Mouse (Mus musculus): ENCODE measurements around the gene Fam186a. TPM values are rescaled to one million over a fixed set of nuclear protein-coding genes. Genes with fewer than 3 reads are reported as not detected.

Gene Fam186a
- polyA plus RNA-seq, 1 experiment, result not detected

- TF ChIP-seq MYOD1 (IDR thresholded peaks at IDR 0.05; ENCODE audit: control insufficient read depth, insufficient read length, low read depth), result no peak
- no peak for TF ChIP-seq USF1 (IDR thresholded peaks at IDR 0.05; ENCODE audit: low read depth)
- no peak for TF ChIP-seq FOSL1 (IDR thresholded peaks at IDR 0.05; ENCODE audit: insufficient read depth, low read length, poor library complexity, severe bottlenecking)
- no peak for TF ChIP-seq MYOG (IDR thresholded peaks at IDR 0.05; ENCODE audit: control insufficient read depth, extremely low read depth, insufficient read length)
- no peak for TF ChIP-seq MAX (IDR thresholded peaks at IDR 0.05)
- TF ChIP-seq CEBPB (IDR thresholded peaks at IDR 0.05; ENCODE audit: low read depth), result no peak
- TF ChIP-seq CTCF (IDR thresholded peaks at IDR 0.05; ENCODE audit: control insufficient read depth, insufficient read depth, insufficient read length), result no peak
Measured at GRCm38 (mm10) chr15:99940970-99941630, 25.8 kb downstream of the Fam186a start.

DNA sequence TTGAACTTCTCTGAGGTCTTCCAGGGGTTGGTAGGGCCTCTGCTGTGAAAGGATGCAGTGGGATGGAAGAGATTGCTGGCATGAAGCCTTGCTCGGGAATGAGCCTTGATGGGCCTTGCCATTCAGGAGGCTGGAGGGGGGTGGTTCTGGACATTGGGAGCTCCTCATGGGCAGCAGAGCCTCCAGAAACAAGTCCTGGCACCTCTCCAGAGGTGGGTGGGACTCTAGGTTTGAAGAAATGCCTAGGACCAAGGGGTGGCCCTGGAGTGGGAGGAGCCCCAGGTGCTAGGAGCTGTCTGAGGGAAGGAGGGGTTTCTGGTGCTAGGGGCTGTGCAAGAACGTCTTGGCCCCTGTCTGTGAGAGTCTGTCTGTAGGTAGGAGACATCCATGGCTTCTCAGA lies 26.4 kb downstream of the Fam186a start:
- Histone ChIP-seq H3K36me3 (ENCODE audit: control insufficient read depth, insufficient read depth) (no peaks in the 10 kb centered on the region), H3K79me2 (ENCODE audit: control insufficient read depth, insufficient read depth) (no peaks in the 10 kb centered on the region), H3ac (ENCODE audit: control insufficient read depth, insufficient read length, low read depth) (no peak overlapping the region), H3K4me3 (ENCODE audit: insufficient read depth, poor library complexity, severe bottlenecking) (no peak overlapping the region), H3K79me3 (ENCODE audit: low read depth) (no peaks in the 10 kb centered on the region), H3K27me3 (ENCODE audit: control insufficient read depth, insufficient read depth, insufficient read length) (peaks cover 8% of the 10 kb centered on the region)
- TF ChIP-seq FOSL1 (IDR thresholded peaks at IDR 0.05; ENCODE audit: insufficient read depth, low read length, poor library complexity, severe bottlenecking), result no peak
- no peak for TF ChIP-seq MAX (IDR thresholded peaks at IDR 0.05)
- TF ChIP-seq MYOD1 (IDR thresholded peaks at IDR 0.05; ENCODE audit: control insufficient read depth, insufficient read length, low read depth), result no peak
- TF ChIP-seq MYOG (IDR thresholded peaks at IDR 0.05; ENCODE audit: control insufficient read depth, extremely low read depth, insufficient read length), result no peak
- TF ChIP-seq CTCF (IDR thresholded peaks at IDR 0.05; ENCODE audit: control insufficient read depth, insufficient read depth, insufficient read length), result no peak
- no peak for TF ChIP-seq USF1 (IDR thresholded peaks at IDR 0.05; ENCODE audit: low read depth)
- TF ChIP-seq CEBPB (IDR thresholded peaks at IDR 0.05; ENCODE audit: low read depth), result no peak

More at GRCm38 (mm10) chr15:99940970-99941630, 25.8 kb downstream of the Fam186a start:
- H3K79me3 ChIP-seq (ENCODE audit: low read depth), result no peaks in the 10 kb centered on the region
- no peaks in the 10 kb centered on the region for H3K79me2 ChIP-seq (ENCODE audit: control insufficient read depth, insufficient read depth)
- no peak overlapping the region for H3K4me3 ChIP-seq (ENCODE audit: insufficient read depth, poor library complexity, severe bottlenecking)
- H3K27me3 ChIP-seq (ENCODE audit: control insufficient read depth, insufficient read depth, insufficient read length), result peaks cover 8% of the 10 kb centered on the region
- H3ac ChIP-seq (ENCODE audit: control insufficient read depth, insufficient read length, low read depth), result no peak overlapping the region
- no peaks in the 10 kb centered on the region for H3K36me3 ChIP-seq (ENCODE audit: control insufficient read depth, insufficient read depth)

DNA sequence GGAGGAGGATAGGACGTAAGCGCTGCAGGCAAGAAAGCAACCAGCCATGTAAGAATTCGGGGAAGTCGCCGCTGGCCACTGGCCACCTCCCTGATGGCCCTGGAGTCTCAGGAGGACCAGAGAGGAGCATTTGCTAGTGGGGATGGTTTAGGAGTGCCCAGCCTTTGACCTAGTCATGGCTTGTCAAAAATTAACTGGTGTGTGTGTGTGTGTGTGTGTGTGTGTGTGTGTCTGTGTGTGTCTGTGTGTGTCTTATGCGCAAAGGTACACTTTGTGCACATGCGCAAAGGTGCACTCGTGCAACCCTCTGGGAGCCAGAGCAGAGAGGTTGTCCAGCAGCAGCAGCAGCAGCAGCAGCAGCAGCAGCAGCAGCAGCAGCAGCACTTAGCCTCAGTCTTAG lies 29.0 kb downstream of the Fam186a start:
- Histone ChIP-seq H3K4me3 (ENCODE audit: insufficient read depth, poor library complexity, severe bottlenecking) (no peak overlapping the region), H3K79me3 (ENCODE audit: low read depth) (no peaks in the 10 kb centered on the region), H3ac (ENCODE audit: control insufficient read depth, insufficient read length, low read depth) (no peak overlapping the region), H3K36me3 (ENCODE audit: control insufficient read depth, insufficient read depth) (no peaks in the 10 kb centered on the region), H3K79me2 (ENCODE audit: control insufficient read depth, insufficient read depth) (no peaks in the 10 kb centered on the region), H3K27me3 (ENCODE audit: control insufficient read depth, insufficient read depth, insufficient read length) (peaks cover 8% of the 10 kb centered on the region)
- TF ChIP-seq CEBPB (IDR thresholded peaks at IDR 0.05; ENCODE audit: low read depth) (no peak), MAX (IDR thresholded peaks at IDR 0.05) (no peak)

- TF ChIP-seq CEBPB (IDR thresholded peaks at IDR 0.05; ENCODE audit: low read depth) (no peak), CTCF (IDR thresholded peaks at IDR 0.05; ENCODE audit: control insufficient read depth, insufficient read depth, insufficient read length) (no peak), MYOG (IDR thresholded peaks at IDR 0.05; ENCODE audit: control insufficient read depth, extremely low read depth, insufficient read length) (no peak), MAX (IDR thresholded peaks at IDR 0.05) (no peak), USF1 (IDR thresholded peaks at IDR 0.05; ENCODE audit: low read depth) (no peak), FOSL1 (IDR thresholded peaks at IDR 0.05; ENCODE audit: insufficient read depth, low read length, poor library complexity, severe bottlenecking) (no peak), MYOD1 (IDR thresholded peaks at IDR 0.05; ENCODE audit: control insufficient read depth, insufficient read length, low read depth) (no peak)
- no peaks in the 10 kb centered on the region for H3K36me3 ChIP-seq (ENCODE audit: control insufficient read depth, insufficient read depth)
Measured at GRCm38 (mm10) chr15:99936659-99937058, 30.2 kb downstream of the Fam186a start.

DNA sequence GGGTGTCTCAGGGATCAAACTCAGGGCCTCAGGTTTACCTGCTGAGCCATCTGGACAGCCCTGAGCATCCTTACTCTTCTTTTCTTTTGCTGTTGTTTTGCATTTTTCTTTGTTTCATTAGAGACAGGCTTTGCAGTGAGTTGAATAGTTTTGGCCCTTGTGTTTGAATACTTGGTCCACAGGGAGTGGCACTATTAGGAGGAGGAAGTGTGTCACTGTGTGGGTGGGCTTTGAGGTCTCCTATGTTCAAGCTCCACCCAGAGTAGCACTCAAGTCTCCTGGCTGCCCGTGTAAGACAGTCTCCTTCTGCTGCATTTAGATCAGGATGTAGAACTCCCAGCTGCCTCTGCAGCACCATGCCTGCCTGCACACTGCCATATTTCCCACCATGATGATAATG lies 32.4 kb downstream of the Fam186a start:
- H3K36me3 ChIP-seq (ENCODE audit: control insufficient read depth, insufficient read depth), result no peaks in the 10 kb centered on the region
- peaks cover 8% of the 10 kb centered on the region for H3K27me3 ChIP-seq (ENCODE audit: control insufficient read depth, insufficient read depth, insufficient read length)
- H3K79me3 ChIP-seq (ENCODE audit: low read depth), result no peaks in the 10 kb centered on the region
- no peaks in the 10 kb centered on the region for H3K79me2 ChIP-seq (ENCODE audit: control insufficient read depth, insufficient read depth)
- H3ac ChIP-seq (ENCODE audit: control insufficient read depth, insufficient read length, low read depth), result no peak overlapping the region
- no peak for TF ChIP-seq USF1 (IDR thresholded peaks at IDR 0.05; ENCODE audit: low read depth)
- TF ChIP-seq CEBPB (IDR thresholded peaks at IDR 0.05; ENCODE audit: low read depth), result no peak
- TF ChIP-seq MYOD1 (IDR thresholded peaks at IDR 0.05; ENCODE audit: control insufficient read depth, insufficient read length, low read depth), result no peak
- TF ChIP-seq MYOG (IDR thresholded peaks at IDR 0.05; ENCODE audit: control insufficient read depth, extremely low read depth, insufficient read length), result no peak
- TF ChIP-seq CTCF (IDR thresholded peaks at IDR 0.05; ENCODE audit: control insufficient read depth, insufficient read depth, insufficient read length), result no peak
- no peak for TF ChIP-seq FOSL1 (IDR thresholded peaks at IDR 0.05; ENCODE audit: insufficient read depth, low read length, poor library complexity, severe bottlenecking)
- TF ChIP-seq MAX (IDR thresholded peaks at IDR 0.05), result no peak
- no peak overlapping the region for H3K4me3 ChIP-seq (ENCODE audit: insufficient read depth, poor library complexity, severe bottlenecking)

More at GRCm38 (mm10) chr15:99936659-99937058, 30.2 kb downstream of the Fam186a start:
- Histone ChIP-seq H3K79me3 (ENCODE audit: low read depth) (no peaks in the 10 kb centered on the region), H3K79me2 (ENCODE audit: control insufficient read depth, insufficient read depth) (no peaks in the 10 kb centered on the region), H3K4me3 (ENCODE audit: insufficient read depth, poor library complexity, severe bottlenecking) (no peak overlapping the region), H3ac (ENCODE audit: control insufficient read depth, insufficient read length, low read depth) (no peak overlapping the region), H3K27me3 (ENCODE audit: control insufficient read depth, insufficient read depth, insufficient read length) (peaks cover 8% of the 10 kb centered on the region)

- Histone ChIP-seq H3K4me3 (ENCODE audit: insufficient read depth, poor library complexity, severe bottlenecking) (no peak overlapping the region), H3K79me3 (ENCODE audit: low read depth) (no peaks in the 10 kb centered on the region), H3K79me2 (ENCODE audit: control insufficient read depth, insufficient read depth) (no peaks in the 10 kb centered on the region), H3K27me3 (ENCODE audit: control insufficient read depth, insufficient read depth, insufficient read length) (no peaks in the 10 kb centered on the region), H3ac (ENCODE audit: control insufficient read depth, insufficient read length, low read depth) (no peak overlapping the region), H3K36me3 (ENCODE audit: control insufficient read depth, insufficient read depth) (no peaks in the 10 kb centered on the region)
- TF ChIP-seq CTCF (IDR thresholded peaks at IDR 0.05; ENCODE audit: control insufficient read depth, insufficient read depth, insufficient read length), result no peak
- TF ChIP-seq MYOD1 (IDR thresholded peaks at IDR 0.05; ENCODE audit: control insufficient read depth, insufficient read length, low read depth), result no peak
Measured at GRCm38 (mm10) chr15:99931231-99931630, 35.6 kb downstream of the Fam186a start.
